Mouse (Mus musculus) gonadal fat pad, adult 2 months (tissue): ENCODE results near the gene Nudt7. TPM values are rescaled to one million over a fixed set of nuclear protein-coding genes. Genes with fewer than 3 reads are reported as not detected.

Source experiments
- DNase-seq: peaks from one replicate; pipeline ENCODE4 v3.0.0-alpha.2; 2012; ENCODE audit warnings: low read depth
- polyA plus RNA-seq: library from polyadenylated mRNA; depleted of rRNA; stranded (reverse); fragments of >200 nt; gene quantifications from 2 replicates; pipeline ENCODE4 v1.2.3, GENCODE M21; 2012; rRNA removed

Gene Nudt7
- polyA plus RNA-seq, 1 experiment: 45.7 TPM

DNA sequence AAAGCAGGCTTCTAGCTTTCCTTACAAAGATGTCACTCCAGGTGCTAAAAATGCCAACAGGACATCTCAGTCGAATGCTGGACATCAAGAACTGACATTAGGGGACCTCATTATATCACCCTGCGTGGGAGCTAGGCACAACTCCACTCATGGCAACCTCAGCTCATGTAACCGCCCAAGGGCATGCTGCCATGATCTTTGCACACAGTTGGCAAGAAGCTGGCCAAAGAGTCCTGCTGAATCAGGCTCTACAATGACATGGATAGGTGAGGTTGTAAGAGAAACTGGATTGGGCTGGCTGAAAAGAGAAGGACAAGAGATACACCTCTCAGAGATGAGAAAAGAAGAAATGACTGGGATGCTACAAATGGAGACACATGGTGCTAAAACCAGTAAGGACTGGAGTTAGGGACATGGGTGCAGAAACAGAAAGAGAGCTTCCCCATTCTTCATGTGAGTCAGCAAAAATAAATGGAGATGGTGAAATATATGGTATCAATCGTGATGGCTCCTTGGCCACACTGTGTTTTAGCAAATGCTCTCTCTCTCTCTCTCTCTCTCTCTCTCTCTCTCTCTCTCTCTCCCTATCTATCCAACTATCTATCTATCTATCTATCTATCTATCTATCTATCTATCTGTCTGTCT is 10.4 kb downstream of the Nudt7 start:
- peak; percentile 17 for DNase-seq

DNA sequence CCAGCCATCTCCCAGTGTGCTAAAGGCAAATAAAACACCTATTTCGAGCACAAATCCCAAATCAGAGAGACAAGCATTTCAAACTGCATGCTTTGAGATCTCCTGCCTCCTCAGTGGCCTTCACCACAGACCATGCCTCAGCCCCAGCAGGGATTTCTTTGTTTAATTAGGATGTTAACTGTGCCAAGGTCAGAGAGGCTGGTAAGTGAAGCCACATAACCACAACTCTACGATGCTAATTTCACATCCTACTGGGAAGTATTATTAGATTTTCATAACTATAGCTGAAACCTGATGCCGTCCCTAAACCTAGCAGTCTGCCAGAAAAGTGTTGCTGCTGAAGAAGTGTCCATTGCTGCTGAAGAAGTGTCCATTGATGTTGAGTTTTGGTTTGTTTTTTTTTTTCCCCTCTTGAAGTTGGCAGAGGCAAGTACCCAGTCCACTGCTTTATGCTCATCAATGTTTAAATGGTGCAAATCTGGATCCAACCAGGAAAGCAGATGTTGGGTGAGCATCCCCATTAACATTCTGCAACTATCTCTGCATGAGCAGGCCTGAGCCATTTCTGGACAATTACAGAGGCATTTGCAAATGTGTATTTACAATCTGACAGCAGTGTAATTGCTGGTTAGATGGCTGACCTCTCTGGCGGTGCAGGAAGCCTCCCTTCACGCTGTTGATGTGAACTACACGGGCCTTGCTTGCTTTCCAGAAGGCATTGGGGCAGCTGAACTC is 20.1 kb downstream of the Nudt7 start:
- no peak for DNase-seq

DNA sequence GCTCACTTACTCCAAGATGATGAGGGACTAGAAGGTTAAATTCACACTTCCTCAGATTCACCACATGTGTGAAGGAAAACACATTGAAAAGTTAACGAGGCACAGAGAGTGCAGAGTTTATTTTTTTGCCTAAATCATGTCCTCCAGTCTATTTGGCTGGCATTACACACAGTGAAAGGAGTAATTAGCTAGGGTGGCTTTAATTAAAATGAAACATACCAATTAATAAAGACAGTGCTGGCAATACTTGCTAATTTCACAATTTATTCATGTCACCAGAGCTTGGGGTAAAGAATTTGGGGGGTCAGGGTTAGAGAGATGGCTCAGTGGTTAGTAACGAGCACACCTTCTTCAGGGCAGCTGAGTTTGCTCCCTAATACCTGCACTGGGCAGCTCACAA is 25.2 kb downstream of the Nudt7 start:
- DNase-seq: no peak

DNA sequence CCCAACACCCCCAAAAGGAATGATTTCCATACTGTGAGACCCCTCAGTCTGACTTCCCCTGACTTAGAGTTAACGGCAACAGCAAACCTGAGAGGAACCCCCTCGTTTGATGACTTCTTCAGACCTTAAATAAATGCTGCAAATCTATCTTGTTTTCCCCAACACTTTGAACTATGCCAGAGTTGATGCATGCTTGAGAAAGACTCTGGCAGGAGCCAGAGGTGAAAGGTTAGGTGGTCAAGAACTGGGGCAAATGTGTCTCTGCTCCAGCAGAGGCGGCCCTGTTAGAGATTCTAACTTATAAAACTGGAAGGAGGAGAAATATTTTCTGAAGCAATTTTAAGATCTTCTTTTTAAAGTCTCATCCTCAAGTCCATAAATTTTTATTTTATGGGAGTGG is 26.3 kb downstream of the Nudt7 start:
- DNase-seq: no peak

DNA sequence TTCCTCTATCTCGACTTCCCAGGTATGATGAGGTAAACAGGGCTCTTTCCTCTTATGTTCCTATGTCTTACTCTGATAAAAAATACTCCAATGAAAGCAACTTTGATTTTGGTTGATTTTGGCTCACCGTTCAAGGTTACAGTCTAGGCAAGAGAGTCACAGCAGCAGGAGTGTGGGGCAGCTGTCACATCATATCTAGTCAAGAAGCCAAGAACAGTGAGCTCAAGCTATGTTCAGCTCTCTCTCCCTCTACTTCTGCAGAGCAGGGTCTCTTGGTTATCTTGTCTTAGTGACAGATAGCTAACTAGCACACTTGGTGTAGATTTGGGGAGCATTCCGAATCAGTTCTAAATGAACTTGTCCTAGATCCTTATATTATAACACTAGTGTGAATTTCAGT is 30.5 kb downstream of the Nudt7 start:
- no peak for DNase-seq

DNA sequence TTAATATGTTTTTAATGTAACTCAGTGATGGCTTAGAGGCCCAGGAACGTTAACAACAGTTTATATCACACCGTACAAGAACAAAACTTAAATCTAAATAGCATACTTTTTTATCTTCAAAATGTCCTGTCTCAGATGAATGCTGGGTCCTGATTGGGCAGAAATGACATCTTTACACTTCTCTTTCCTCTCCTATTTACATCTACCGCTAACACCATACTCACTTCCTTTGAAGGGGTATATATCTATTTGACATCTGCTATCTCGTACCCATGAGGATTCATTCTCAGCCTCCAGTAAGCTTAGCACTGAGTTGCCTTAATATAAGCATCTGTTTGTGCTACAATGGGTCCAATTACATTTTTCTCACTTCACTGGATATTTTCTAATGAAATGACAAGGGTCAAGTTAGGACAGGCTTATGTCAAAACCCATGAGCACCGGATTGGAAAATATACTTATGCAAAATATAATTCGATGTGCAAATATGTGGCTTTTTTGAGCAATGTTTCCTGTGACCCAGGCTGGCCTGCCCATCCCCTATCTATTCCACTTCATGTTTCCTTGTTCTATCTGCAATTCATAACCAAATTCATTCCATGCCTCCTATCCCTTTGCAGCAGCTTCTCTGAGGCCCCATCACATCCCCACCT is 31.2 kb downstream of the Nudt7 start:
- no peak for DNase-seq

DNA sequence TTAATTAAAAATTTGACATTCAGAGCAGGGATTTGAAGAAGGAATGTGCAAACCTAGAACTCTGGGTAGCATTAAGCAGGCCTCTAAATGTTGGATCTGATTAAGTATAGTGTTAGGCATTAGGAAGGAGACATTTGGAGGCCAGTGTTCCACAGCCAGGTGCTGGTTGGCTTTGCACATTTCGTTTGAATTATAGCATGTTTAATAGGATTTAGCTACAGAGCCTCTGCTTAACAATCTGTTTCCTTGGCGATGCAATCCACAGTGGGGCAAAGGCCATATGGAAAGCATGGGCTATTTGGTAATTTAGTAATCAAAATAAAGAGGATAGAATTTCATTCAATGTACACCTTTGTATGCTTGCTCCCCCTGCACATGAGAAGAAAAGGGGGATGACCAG is 32.4 kb downstream of the Nudt7 start:
- DNase-seq: no peak

DNA sequence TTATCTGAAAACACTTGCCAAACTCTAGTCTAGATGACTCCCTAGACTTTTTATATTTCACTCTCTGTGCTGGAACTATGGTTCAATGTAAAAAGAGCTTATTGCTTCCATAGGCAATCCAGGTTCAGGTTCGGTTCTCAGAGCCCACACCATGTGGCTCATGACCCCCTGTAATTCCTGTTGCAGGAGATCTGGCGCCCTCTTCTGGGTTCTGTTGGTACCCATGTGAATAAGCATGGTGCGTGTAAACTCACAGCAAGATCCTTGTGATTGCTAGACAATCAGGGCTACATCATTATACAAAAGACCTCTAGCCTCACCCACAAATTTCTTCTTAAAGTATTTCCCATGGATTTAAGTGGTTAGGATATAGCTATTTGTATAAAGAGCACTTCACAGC is 43.4 kb downstream of the Nudt7 start:
- no peak for DNase-seq

DNA sequence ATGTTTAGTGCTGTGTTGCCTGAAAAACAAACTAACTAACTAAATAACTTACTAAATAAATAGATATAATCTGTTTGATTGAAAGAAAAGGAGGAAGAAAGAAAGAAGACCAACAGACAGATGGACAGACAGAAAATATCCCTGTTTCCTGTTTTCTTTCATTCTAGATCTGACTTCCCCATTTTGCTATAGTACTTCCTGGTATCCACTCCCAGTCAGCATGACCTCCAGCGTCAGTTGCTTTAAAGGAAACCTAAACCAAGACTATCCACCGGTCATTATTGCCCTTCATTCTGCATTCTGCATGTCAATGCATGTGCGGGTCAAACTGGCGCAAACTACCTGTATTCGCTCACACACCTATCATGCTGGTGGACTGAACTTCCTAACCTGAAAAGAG is 60.0 kb downstream of the Nudt7 start:
- no peak for DNase-seq

DNA sequence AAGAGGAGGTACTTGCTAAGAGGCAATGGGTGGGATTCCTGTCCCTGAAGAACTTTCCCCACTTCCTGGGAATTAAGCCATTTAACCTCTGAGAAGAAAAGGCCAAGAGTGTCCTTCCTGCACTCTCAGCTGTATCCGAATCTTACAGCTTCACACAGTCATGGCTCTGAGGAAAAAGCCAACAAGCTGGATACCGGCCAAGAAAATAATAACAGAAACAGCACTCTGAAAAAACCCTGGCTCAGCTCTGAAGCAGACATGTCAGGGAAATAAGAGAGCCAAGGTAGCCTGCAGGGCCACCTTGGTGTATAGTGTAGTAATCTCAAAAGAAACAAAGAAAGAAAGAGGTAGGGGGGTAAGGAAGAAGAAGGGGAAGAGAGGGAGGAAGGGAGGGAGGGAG is 65.6 kb downstream of the Nudt7 start:
- no peak for DNase-seq

Other genes starting within 250 kb of the Nudt7 start
- 0.55 and 0.86 TPM in 2 replicates for gene Vat1l, start 72.1 kb downstream of the Nudt7 start, polyA plus RNA-seq